ENCODE assay signal across 8 mouse cellular contexts in the genomic region with DNA sequence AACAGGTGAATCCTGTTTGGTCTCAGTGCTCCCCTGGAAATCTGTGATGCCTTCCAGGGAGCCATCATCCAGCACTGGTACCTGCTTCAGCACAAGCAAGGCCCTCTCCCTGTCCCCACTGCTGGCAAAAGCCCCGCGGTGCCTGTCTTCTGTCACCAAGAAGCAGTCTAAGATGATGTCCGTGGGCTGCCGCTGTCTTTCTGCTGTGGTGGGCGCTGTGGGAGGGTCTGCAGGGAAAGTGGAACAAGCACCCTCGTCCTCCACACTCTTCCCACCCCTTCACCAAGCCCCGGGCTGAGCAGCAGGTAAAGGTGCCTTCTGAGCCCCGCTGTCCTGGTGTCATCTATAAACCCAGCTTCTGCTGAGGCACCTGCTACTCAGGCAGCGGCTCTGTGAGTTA. TPM values are rescaled to one million over a fixed set of nuclear protein-coding genes. Genes with fewer than 3 reads are reported as not detected.
DNase-seq lines count a peak whose midpoint lies in the region; ATAC-seq and TF ChIP-seq lines count a peak whose summit lies in the region.

No protein-coding gene starts in this region.

- no peaks in the 10 kb centered on the region for H3K9me3 ChIP-seq in hindbrain, embryonic 10.5 days
- H3K9me3 ChIP-seq in hindbrain, embryonic 11.5 days (ENCODE audit: control insufficient read depth, low read length), result no peaks in the 10 kb centered on the region
- H3K9me3 ChIP-seq in embryonic facial prominence, embryonic 13.5 days, result no peaks in the 10 kb centered on the region
- no peaks in the 10 kb centered on the region for H3K9me3 ChIP-seq in intestine, postnatal 0 days (ENCODE audit: control insufficient read depth)

- H3K4me1 ChIP-seq in hindbrain, embryonic 10.5 days (replicated peaks), result peaks cover 40% of the 10 kb centered on the region
- H3K4me1 ChIP-seq in hindbrain, embryonic 11.5 days (replicated peaks; ENCODE audit: control insufficient read depth, insufficient read depth, low read length), result peaks cover 3% of the 10 kb centered on the region; the same call in 1 of the 2 replicates
- peaks cover 18% of the 10 kb centered on the region for H3K4me1 ChIP-seq in embryonic facial prominence, embryonic 13.5 days
- H3K4me1 ChIP-seq in intestine, postnatal 0 days (replicated peaks; ENCODE audit: control insufficient read depth, insufficient read depth, low read length), result no peaks in the 10 kb centered on the region; the same call in 1 of the 2 replicates
- peaks cover 11% of the 10 kb centered on the region; the same call in 1 of the 2 replicates for H3K4me1 ChIP-seq in small intestine, adult 2 months (ENCODE audit: control insufficient read depth, insufficient read depth, insufficient read length, low read length)

- no peaks in the 10 kb centered on the region for H3K27me3 ChIP-seq in hindbrain, embryonic 10.5 days (ENCODE audit: insufficient read depth, poor library complexity, severe bottlenecking)
- no peaks in the 10 kb centered on the region for H3K27me3 ChIP-seq in hindbrain, embryonic 11.5 days (ENCODE audit: control insufficient read depth, insufficient read depth, low read length)
- H3K27me3 ChIP-seq in embryonic facial prominence, embryonic 13.5 days, result no peaks in the 10 kb centered on the region
- no peaks in the 10 kb centered on the region for H3K27me3 ChIP-seq in intestine, postnatal 0 days (replicated peaks; ENCODE audit: control insufficient read depth, insufficient read depth, low read length)
- no peaks in the 10 kb centered on the region for H3K27me3 ChIP-seq in small intestine, adult 2 months (ENCODE audit: control insufficient read depth, insufficient read depth, low read length)

- ATAC-seq in hindbrain, embryonic 11.5 days (ENCODE audit: low FRiP score), result no peak
- no peak for ATAC-seq in embryonic facial prominence, embryonic 13.5 days (ENCODE audit: insufficient number of reproducible peaks, insufficient read depth, low FRiP score, low TSS enrichment, low read depth)
- ATAC-seq in intestine, postnatal 0 days, result no peak

- no peak for TF ChIP-seq POLR2A in small intestine, adult 2 months (IDR thresholded peaks at IDR 0.05; ENCODE audit: low read depth, low read length)

- no peak for DNase-seq in hindbrain, embryonic 10.5 days (ENCODE audit: low spot score)
- DNase-seq in hindbrain, embryonic 11.5 days (ENCODE audit: low spot score), result no peak
- DNase-seq in left cerebral cortex, adult 18-20 months (ENCODE audit: low spot score in 2 of 2), result no peak
- DNase-seq in adrenal gland, postnatal 4 days (ENCODE audit: low spot score in 2 of 2), result no peak
- no peak for DNase-seq in embryo, embryonic 11 days

- H3K27ac ChIP-seq in hindbrain, embryonic 10.5 days, result peak overlapping the region; percentile 64
- H3K27ac ChIP-seq in hindbrain, embryonic 11.5 days (ENCODE audit: low read depth, low read length), result no peak overlapping the region
- no peak overlapping the region for H3K27ac ChIP-seq in embryonic facial prominence, embryonic 13.5 days
- no peak overlapping the region for H3K27ac ChIP-seq in intestine, postnatal 0 days (ENCODE audit: low read depth, low read length)
- H3K27ac ChIP-seq in small intestine, adult 2 months (ENCODE audit: insufficient read depth, low read depth, low read length), result no peak overlapping the region; the same call in 1 of the 2 replicates

- no peak overlapping the region for H3K9ac ChIP-seq in hindbrain, embryonic 11.5 days (ENCODE audit: low read depth, low read length)
- no peak overlapping the region for H3K9ac ChIP-seq in embryonic facial prominence, embryonic 13.5 days
- no peak overlapping the region for H3K9ac ChIP-seq in intestine, postnatal 0 days (ENCODE audit: low read depth, low read length)

- 65% methylated on average over 9 of the region's 9 CpGs for WGBS in hindbrain, embryonic 10.5 days
- WGBS in hindbrain, embryonic 11.5 days, result 60% methylated on average over 9 of the region's 9 CpGs
- WGBS in embryonic facial prominence, embryonic 13.5 days, result 63% methylated on average over 9 of the region's 9 CpGs
- WGBS in intestine, postnatal 0 days, result 64% methylated on average over 7 of the region's 9 CpGs
- WGBS in small intestine, adult 2 months, result 56% methylated on average over 9 of the region's 9 CpGs

- H3K4me3 ChIP-seq in hindbrain, embryonic 10.5 days, result no peak overlapping the region
- H3K4me3 ChIP-seq in hindbrain, embryonic 11.5 days (ENCODE audit: low read depth, low read length), result no peak overlapping the region
- H3K4me3 ChIP-seq in embryonic facial prominence, embryonic 13.5 days, result 0 out of 2 replicates have a peak overlapping the region, but pooled peaks have one; percentile 52
- no peak overlapping the region for H3K4me3 ChIP-seq in intestine, postnatal 0 days (ENCODE audit: low read depth, low read length)
- H3K4me3 ChIP-seq in small intestine, adult 2 months (ENCODE audit: low read depth, low read length), result peak overlapping the region; percentile 32

- no peak overlapping the region for H3K4me2 ChIP-seq in hindbrain, embryonic 11.5 days (replicated peaks; ENCODE audit: low read depth, low read length)
- H3K4me2 ChIP-seq in embryonic facial prominence, embryonic 13.5 days, result peak overlapping the region; percentile 92
- peak overlapping the region; percentile 92; the same call in 1 of the 2 replicates for H3K4me2 ChIP-seq in intestine, postnatal 0 days (replicated peaks; ENCODE audit: low read depth)

- no peaks in the 10 kb centered on the region for H3K36me3 ChIP-seq in hindbrain, embryonic 10.5 days
- H3K36me3 ChIP-seq in hindbrain, embryonic 11.5 days (ENCODE audit: control insufficient read depth, insufficient read depth, low read length), result no peaks in the 10 kb centered on the region
- H3K36me3 ChIP-seq in embryonic facial prominence, embryonic 13.5 days, result no peaks in the 10 kb centered on the region
- peaks cover 27% of the 10 kb centered on the region for H3K36me3 ChIP-seq in intestine, postnatal 0 days (ENCODE audit: control insufficient read depth, insufficient read depth)
- H3K36me3 ChIP-seq in small intestine, adult 2 months (ENCODE audit: control insufficient read depth, insufficient read depth, low read length), result peaks cover 30% of the 10 kb centered on the region

- TF ChIP-seq CTCF in intestine, postnatal 0 days (IDR thresholded peaks at IDR 0.05; ENCODE audit: low read depth), result no peak
- TF ChIP-seq CTCF in small intestine, adult 2 months (IDR thresholded peaks at IDR 0.05; ENCODE audit: extremely low read depth, insufficient read length, insufficient replicate concordance, low read depth, low read length), result no peak

RNA-seq across cellular contexts. Expression of a gene that starts 1.1 kb away (rescaled TPM):
- 1.9 TPM in 2 replicates for polyA plus RNA-seq in hindbrain, embryonic 10.5 days (2016; fragmentation: Nextera tagmentation; extraction: Ambion mirVana)
- 1.0 and 2.2 TPM in 2 replicates for polyA plus RNA-seq in hindbrain, embryonic 11.5 days (2014; fragmentation: Nextera tagmentation; extraction: Ambion mirVana)
- 2.8 and 3.5 TPM in 2 replicates for polyA plus RNA-seq in embryonic facial prominence, embryonic 13.5 days (2015; fragmentation: Nextera tagmentation; extraction: Ambion mirVana)
- 25.9 and 26.7 TPM in 2 replicates for polyA plus RNA-seq in intestine, postnatal 0 days (2015; fragmentation: Nextera tagmentation; extraction: Ambion mirVana)
- 25.3 and 45.1 TPM in 2 replicates for polyA plus RNA-seq in small intestine, adult 2 months (2012; rRNA removed)
- total RNA-seq in left cerebral cortex, adult 18-20 months (2021), result 1 to 10 TPM; 6.5 to 6.8 TPM
- 10 to 100 TPM; 10.2 to 11.3 TPM for total RNA-seq in adrenal gland, postnatal 4 days (2021)

RNA-seq across cellular contexts. Expression of a gene that starts 6.2 kb away (rescaled TPM):
- 1.2 TPM in 2 replicates for polyA plus RNA-seq in hindbrain, embryonic 10.5 days (2016; fragmentation: Nextera tagmentation; extraction: Ambion mirVana)
- 0.52 and 1.2 TPM in 2 replicates for polyA plus RNA-seq in hindbrain, embryonic 11.5 days (2014; fragmentation: Nextera tagmentation; extraction: Ambion mirVana)
- 1.7 and 2.8 TPM in 2 replicates for polyA plus RNA-seq in embryonic facial prominence, embryonic 13.5 days (2015; fragmentation: Nextera tagmentation; extraction: Ambion mirVana)
- polyA plus RNA-seq in intestine, postnatal 0 days (2015; fragmentation: Nextera tagmentation; extraction: Ambion mirVana), result 0.78 and 2.1 TPM in 2 replicates
- 3.5 and 7.9 TPM in 2 replicates for polyA plus RNA-seq in small intestine, adult 2 months (2012; rRNA removed)
- total RNA-seq in left cerebral cortex, adult 18-20 months (2021), result not detected
- under 1 TPM; 0.36 to 0.68 TPM for total RNA-seq in adrenal gland, postnatal 4 days (2021)

RNA-seq across cellular contexts. Expression of a gene that starts 15.2 kb away (rescaled TPM):
- 3.3 and 3.9 TPM in 2 replicates for polyA plus RNA-seq in hindbrain, embryonic 10.5 days (2016; fragmentation: Nextera tagmentation; extraction: Ambion mirVana)
- 1.7 and 2.3 TPM in 2 replicates for polyA plus RNA-seq in hindbrain, embryonic 11.5 days (2014; fragmentation: Nextera tagmentation; extraction: Ambion mirVana)
- polyA plus RNA-seq in embryonic facial prominence, embryonic 13.5 days (2015; fragmentation: Nextera tagmentation; extraction: Ambion mirVana), result 4.3 and 4.4 TPM in 2 replicates
- 2.7 and 3.4 TPM in 2 replicates for polyA plus RNA-seq in intestine, postnatal 0 days (2015; fragmentation: Nextera tagmentation; extraction: Ambion mirVana)
- polyA plus RNA-seq in small intestine, adult 2 months (2012; rRNA removed), result 5.0 and 7.7 TPM in 2 replicates
- total RNA-seq in left cerebral cortex, adult 18-20 months (2021), result 100 to 1,000 TPM; 111 to 145 TPM
- total RNA-seq in adrenal gland, postnatal 4 days (2021), result 10 to 100 TPM; 42.5 to 44.0 TPM

RNA-seq across cellular contexts. Expression of a gene that starts 39.0 kb away (rescaled TPM):
- polyA plus RNA-seq in hindbrain, embryonic 10.5 days (2016; fragmentation: Nextera tagmentation; extraction: Ambion mirVana), result 206 and 213 TPM in 2 replicates
- 184 and 189 TPM in 2 replicates for polyA plus RNA-seq in hindbrain, embryonic 11.5 days (2014; fragmentation: Nextera tagmentation; extraction: Ambion mirVana)
- polyA plus RNA-seq in embryonic facial prominence, embryonic 13.5 days (2015; fragmentation: Nextera tagmentation; extraction: Ambion mirVana), result 216 and 218 TPM in 2 replicates
- polyA plus RNA-seq in intestine, postnatal 0 days (2015; fragmentation: Nextera tagmentation; extraction: Ambion mirVana), result 270 and 282 TPM in 2 replicates
- 41.6 and 62.7 TPM in 2 replicates for polyA plus RNA-seq in small intestine, adult 2 months (2012; rRNA removed)
- 10 to 100 TPM; 69.7 to 81.2 TPM for total RNA-seq in left cerebral cortex, adult 18-20 months (2021)
- total RNA-seq in adrenal gland, postnatal 4 days (2021), result 100 to 1,000 TPM; 155 to 168 TPM

RNA-seq across cellular contexts. Expression of a gene that starts 39.1 kb away (rescaled TPM):
- 199 and 233 TPM in 2 replicates for polyA plus RNA-seq in hindbrain, embryonic 10.5 days (2016; fragmentation: Nextera tagmentation; extraction: Ambion mirVana)
- 109 and 110 TPM in 2 replicates for polyA plus RNA-seq in hindbrain, embryonic 11.5 days (2014; fragmentation: Nextera tagmentation; extraction: Ambion mirVana)
- 150 and 163 TPM in 2 replicates for polyA plus RNA-seq in embryonic facial prominence, embryonic 13.5 days (2015; fragmentation: Nextera tagmentation; extraction: Ambion mirVana)
- 17.9 and 19.0 TPM in 2 replicates for polyA plus RNA-seq in intestine, postnatal 0 days (2015; fragmentation: Nextera tagmentation; extraction: Ambion mirVana)
- 24.3 and 53.4 TPM in 2 replicates for polyA plus RNA-seq in small intestine, adult 2 months (2012; rRNA removed)
- total RNA-seq in left cerebral cortex, adult 18-20 months (2021), result 10 to 100 TPM; 22.0 to 24.4 TPM
- 100 to 1,000 TPM in 1 of 2 experiments, 10 to 100 TPM in 1; 95.5 to 107 TPM for total RNA-seq in adrenal gland, postnatal 4 days (2021)

Comparison
In these comparisons a context has a peak if more than half of its experiments do, and no peak if none do; other contexts are left out.
1. H3K4me3 ChIP-seq: peak in embryonic facial prominence, embryonic 13.5 days (single experiment) and small intestine, adult 2 months (single experiment); none in hindbrain, embryonic 10.5 days (single experiment), hindbrain, embryonic 11.5 days (single experiment) and intestine, postnatal 0 days (single experiment).